Mouse (Mus musculus): ENCODE data around the gene Iqcg.

Gene Iqcg

GRCm38 (mm10) chr16:32984631-32985030, 71.4 kb downstream of the Iqcg start:
- peak; percentile 8 for DNase-seq (ENCODE audit: extremely low read depth, low read depth, low spot score)

DNA sequence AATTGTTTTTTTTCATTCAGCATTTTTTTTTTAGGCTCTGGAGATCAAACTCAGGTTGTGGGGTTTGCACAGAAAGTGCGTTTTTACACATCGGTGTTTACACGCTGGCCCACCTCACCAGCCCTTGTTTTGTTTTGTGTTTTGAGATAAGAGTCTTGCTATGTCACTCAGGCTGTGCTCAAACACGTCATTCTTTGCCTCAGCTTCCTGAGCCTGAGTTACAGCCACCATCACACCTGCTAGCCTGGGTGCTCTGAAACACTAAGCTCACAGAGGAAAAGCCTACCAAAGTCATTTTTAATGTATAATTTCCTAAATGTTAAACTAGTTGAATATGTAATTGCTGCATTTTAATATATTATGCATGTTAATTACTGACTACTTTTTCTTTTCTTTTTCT, 74.6 kb downstream of the Iqcg start:
- DNase-seq (ENCODE audit: extremely low read depth, low read depth, low spot score): no peak

DNA sequence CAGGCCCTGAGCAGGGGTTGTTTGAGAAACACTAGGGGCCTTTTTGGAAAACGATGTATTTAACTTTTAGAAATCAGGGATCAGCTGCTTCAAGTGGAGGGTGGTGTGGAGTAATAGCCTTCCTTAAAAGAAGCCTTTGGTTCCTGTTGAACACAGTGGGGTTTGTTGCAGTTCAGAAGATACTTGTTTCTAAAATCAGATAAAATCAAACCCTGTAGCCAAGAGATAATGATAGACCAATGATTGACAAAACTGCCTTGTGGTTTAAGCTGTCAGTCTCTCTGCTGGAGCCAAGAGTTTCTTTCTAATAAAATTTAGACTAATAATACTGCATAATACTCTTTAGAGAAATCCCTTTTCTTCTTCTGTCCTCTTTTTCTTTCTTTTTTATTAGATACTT, 75.8 kb downstream of the Iqcg start:
- no peak for DNase-seq (ENCODE audit: extremely low read depth, low read depth, low spot score)

DNA sequence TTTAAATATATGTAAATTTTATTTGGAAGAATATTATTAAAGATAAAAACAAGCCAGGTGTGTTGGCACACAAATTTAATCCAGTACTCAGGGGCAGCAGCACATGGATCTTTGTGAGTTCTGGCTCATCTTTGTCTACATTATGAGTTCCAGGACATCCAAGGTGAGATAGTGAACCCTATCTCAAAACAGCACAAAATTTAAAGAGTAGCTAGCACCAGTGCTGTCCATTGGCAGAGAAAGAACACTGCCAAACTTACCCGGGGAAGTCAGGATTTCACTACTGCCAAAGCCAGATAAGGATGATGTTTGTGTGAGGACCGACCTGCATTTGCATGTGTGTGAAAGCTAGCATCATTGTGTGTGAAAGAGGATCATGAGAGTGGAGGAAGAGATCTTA, 83.0 kb downstream of the Iqcg start:
- no peak for DNase-seq (ENCODE audit: extremely low read depth, low read depth, low spot score)

DNA sequence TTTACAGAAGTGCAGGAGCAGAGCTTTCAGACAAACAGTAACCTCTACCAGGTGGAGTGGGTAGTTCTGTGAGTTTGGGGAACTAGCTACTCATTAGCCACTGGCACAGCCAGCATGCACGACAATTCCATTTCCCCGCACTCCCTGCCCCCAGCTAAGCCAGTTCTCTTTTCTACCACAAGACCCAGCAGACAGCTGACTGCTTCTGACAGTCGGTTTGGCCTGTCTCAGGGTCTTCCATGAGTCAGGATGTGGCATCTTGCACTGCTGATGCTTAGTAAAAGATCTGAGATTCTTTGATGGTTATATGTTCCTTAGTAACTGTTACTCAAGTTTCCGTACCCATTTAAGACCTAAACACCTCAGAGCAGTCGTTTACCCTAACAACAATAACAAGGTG, 83.5 kb downstream of the Iqcg start:
- no peak for DNase-seq (ENCODE audit: extremely low read depth, low read depth, low spot score)
